10 mouse cellular contexts compared by ENCODE assay signal in the genomic region with DNA sequence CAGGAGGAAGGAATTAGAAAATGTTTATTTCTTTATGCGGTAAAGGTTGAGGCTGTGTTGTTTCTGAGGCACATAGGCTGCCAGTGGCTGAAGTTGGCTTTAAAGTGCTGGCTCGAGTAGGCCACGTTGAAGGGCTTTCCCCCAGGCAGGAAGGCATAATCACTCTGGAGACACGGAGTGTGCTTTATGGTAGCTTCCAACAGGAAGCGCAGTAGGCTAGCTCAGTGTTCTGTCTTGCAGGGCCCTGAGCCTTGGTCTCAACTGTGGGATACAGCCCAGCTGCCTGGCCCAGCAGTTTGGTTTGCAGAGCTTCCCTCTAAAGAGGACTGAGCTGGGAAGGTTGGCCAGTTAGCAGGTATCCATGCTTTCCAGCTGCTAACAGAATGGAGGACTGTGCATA. TPM values are rescaled to one million over a fixed set of nuclear protein-coding genes. Genes with fewer than 3 reads are reported as not detected.
DNase-seq lines count a peak whose midpoint lies in the region; ATAC-seq and TF ChIP-seq lines count a peak whose summit lies in the region.
"Had no signal": no experiment of that assay in that cellular context is flagged by ENCODE, and none has a peak within 500 bp of the region (broad histone marks: within the 10 kb centered on the region; RNA-seq: fewer than 3 reads in every experiment).

No protein-coding gene starts in this region.

- H3K9me3 ChIP-seq in lung, embryonic 14.5 days (ENCODE audit: low read depth, low read length): no peaks in the 10 kb centered on the region
- H3K9me3 ChIP-seq in embryonic facial prominence, embryonic 15.5 days (replicated peaks): no peaks in the 10 kb centered on the region
- H3K9me3 ChIP-seq in hindbrain, embryonic 14.5 days (ENCODE audit: control insufficient read depth, low read length): no peaks in the 10 kb centered on the region
- H3K9me3 ChIP-seq: G1E had no signal

- peak overlapping the region; percentile 85 for H3K27ac ChIP-seq in lung, embryonic 14.5 days (ENCODE audit: low read depth)
- H3K27ac ChIP-seq in embryonic facial prominence, embryonic 15.5 days (replicated peaks): peak overlapping the region; percentile 84
- H3K27ac ChIP-seq in hindbrain, embryonic 14.5 days: peak overlapping the region; percentile 82

- no peak overlapping the region for H3K4me3 ChIP-seq in lung, embryonic 14.5 days (ENCODE audit: low read depth, low read length)
- H3K4me3 ChIP-seq in embryonic facial prominence, embryonic 15.5 days (replicated peaks): no peak overlapping the region
- H3K4me3 ChIP-seq in hindbrain, embryonic 14.5 days (replicated peaks; ENCODE audit: low read length): no peak overlapping the region
- H3K4me3 ChIP-seq in myocyte: no peak overlapping the region

- 47% methylated on average over 5 of the region's 5 CpGs for WGBS in lung, embryonic 14.5 days
- 40% methylated on average over 5 of the region's 5 CpGs for WGBS in embryonic facial prominence, embryonic 15.5 days
- 66% methylated on average over 5 of the region's 5 CpGs for WGBS in hindbrain, embryonic 14.5 days

- H3K4me1 ChIP-seq in lung, embryonic 14.5 days (ENCODE audit: insufficient read depth): peaks cover 9% of the 10 kb centered on the region; the same call in 1 of the 2 replicates
- peaks cover 40% of the 10 kb centered on the region for H3K4me1 ChIP-seq in embryonic facial prominence, embryonic 15.5 days
- peaks cover 29% of the 10 kb centered on the region for H3K4me1 ChIP-seq in hindbrain, embryonic 14.5 days (replicated peaks; ENCODE audit: control insufficient read depth, insufficient read depth, low read length)

- H3K4me2 ChIP-seq in lung, embryonic 14.5 days: 0 out of 2 replicates have a peak overlapping the region, but pooled peaks have one; percentile 27
- no peak overlapping the region for H3K4me2 ChIP-seq in embryonic facial prominence, embryonic 15.5 days (replicated peaks)
- H3K4me2 ChIP-seq in hindbrain, embryonic 14.5 days (replicated peaks): peak overlapping the region; percentile 18; the same call in 1 of the 2 replicates
- H3K4me2 ChIP-seq in myocyte (ENCODE audit: low read depth): peak overlapping the region; percentile 41

- H3K27me3 ChIP-seq in lung, embryonic 14.5 days (ENCODE audit: insufficient read depth, low read length): no peaks in the 10 kb centered on the region
- no peaks in the 10 kb centered on the region for H3K27me3 ChIP-seq in embryonic facial prominence, embryonic 15.5 days
- H3K27me3 ChIP-seq in hindbrain, embryonic 14.5 days (ENCODE audit: control insufficient read depth, insufficient read depth, low read length): no peaks in the 10 kb centered on the region
- no peaks in the 10 kb centered on the region for H3K27me3 ChIP-seq in myocyte (ENCODE audit: control insufficient read depth, insufficient read depth, insufficient read length)

- intact Hi-C loops in left cerebral cortex, postnatal 4 days (cut with DNase I): loop anchor here (5.0 kb wide), 1 partner anchor 41 kb away; no protein-coding TSS in a partner anchor

- ATAC-seq in lung, embryonic 14.5 days (ENCODE audit: insufficient read depth): no peak
- no peak for ATAC-seq in embryonic facial prominence, embryonic 15.5 days (ENCODE audit: insufficient number of reproducible peaks, low FRiP score, low TSS enrichment, low read depth)
- ATAC-seq in hindbrain, embryonic 14.5 days (ENCODE audit: low FRiP score): no peak
- no peak for ATAC-seq in granulocyte monocyte progenitor cell, adult 5-6 weeks (replicated peaks; ENCODE audit: poor library complexity, severe bottlenecking)

- peaks cover 48% of the 10 kb centered on the region for H3K79me2 ChIP-seq in myocyte (ENCODE audit: control insufficient read depth, insufficient read depth)

- H3ac ChIP-seq in myocyte (ENCODE audit: control insufficient read depth, insufficient read length): no peak overlapping the region

- peak; percentile 11 for DNase-seq in lung, embryonic 14.5 days
- DNase-seq in lung, postnatal 10 days: no peak
- DNase-seq in hindbrain, embryonic 14.5 days (ENCODE audit: low spot score): no peak
- DNase-seq in left cerebral cortex, postnatal 4 days: no peak
- DNase-seq in layer of hippocampus, postnatal 14 days (ENCODE audit: low spot score in 2 of 2): no peak

- no peak for TF ChIP-seq CTCF in lung, embryonic 14.5 days (IDR thresholded peaks at IDR 0.05; ENCODE audit: low read depth)

- peaks cover 27% of the 10 kb centered on the region; the same call in 1 of the 2 replicates for H3K36me3 ChIP-seq in lung, embryonic 14.5 days (ENCODE audit: insufficient read depth)
- H3K36me3 ChIP-seq in embryonic facial prominence, embryonic 15.5 days: peaks cover 28% of the 10 kb centered on the region
- peaks cover 26% of the 10 kb centered on the region for H3K36me3 ChIP-seq in hindbrain, embryonic 14.5 days (replicated peaks; ENCODE audit: control insufficient read depth, insufficient read depth)
- peaks cover 15% of the 10 kb centered on the region for H3K36me3 ChIP-seq in myocyte (ENCODE audit: control insufficient read depth, insufficient read depth)

- H3K9ac ChIP-seq in lung, embryonic 14.5 days: 0 out of 2 replicates have a peak overlapping the region, but pooled peaks have one; percentile 25
- no peak overlapping the region for H3K9ac ChIP-seq in embryonic facial prominence, embryonic 15.5 days
- 0 out of 2 replicates have a peak overlapping the region, but pooled peaks have one; percentile 3 for H3K9ac ChIP-seq in hindbrain, embryonic 14.5 days

- no peak for TF ChIP-seq POLR2A in myocyte (IDR thresholded peaks at IDR 0.05; ENCODE audit: insufficient read length, low read depth)

TF ChIP-seq in myocyte, 11 proteins besides CTCF, POLR2A, EP300 and RAD21:
- no peak for TF ChIP-seq REST (IDR thresholded peaks at IDR 0.05; ENCODE audit: insufficient read depth, insufficient read length)
- no peak for TF ChIP-seq TCF3 (IDR thresholded peaks at IDR 0.05; ENCODE audit: insufficient read length, low read depth)
- TF ChIP-seq SRF (IDR thresholded peaks at IDR 0.05; ENCODE audit: control insufficient read depth, insufficient read length, low read depth): no peak
- no peak for TF ChIP-seq MYOG (IDR thresholded peaks at IDR 0.05; ENCODE audit: control insufficient read depth in 1 of 3, insufficient read depth in 1 of 3, insufficient read length in 2 of 3, low read depth in 2 of 3)
- no peak for TF ChIP-seq E2F4 (IDR thresholded peaks at IDR 0.05; ENCODE audit: insufficient read depth)

RNA-seq across cellular contexts. Expression of a gene that starts 14.4 kb away (rescaled TPM):
- polyA plus RNA-seq in lung, embryonic 14.5 days (2014; fragmentation: Nextera tagmentation; extraction: Ambion mirVana): 37.0 and 37.5 TPM in 2 replicates
- 24.9 and 31.7 TPM in 2 replicates for polyA plus RNA-seq in embryonic facial prominence, embryonic 15.5 days (2015; fragmentation: Nextera tagmentation; extraction: Ambion mirVana)
- polyA plus RNA-seq in hindbrain, embryonic 14.5 days (2014; fragmentation: Nextera tagmentation; extraction: Ambion mirVana): 30.5 and 32.3 TPM in 2 replicates
- polyA plus RNA-seq in myocyte (2012; fragmentation: generic; extraction: Trizol): 16.0 TPM
- 4.6 and 8.7 TPM in 2 replicates for total RNA-seq in granulocyte monocyte progenitor cell, adult 5-6 weeks (2014; fragmentation: Nextera tagmentation)
- total RNA-seq in granulocyte monocyte progenitor cell, adult 5-6 weeks (2017): 12.9 and 14.8 TPM in 2 replicates
- total RNA-seq in left cerebral cortex, postnatal 4 days (2021): 10 to 100 TPM; 28.3 to 31.7 TPM
- 10 to 100 TPM; 26.2 to 27.3 TPM for total RNA-seq in layer of hippocampus, postnatal 14 days (2021)

RNA-seq across cellular contexts. Expression of a gene that starts 26.2 kb away (rescaled TPM):
- 2.4 and 3.3 TPM in 2 replicates for polyA plus RNA-seq in lung, embryonic 14.5 days (2014; fragmentation: Nextera tagmentation; extraction: Ambion mirVana)
- polyA plus RNA-seq in embryonic facial prominence, embryonic 15.5 days (2015; fragmentation: Nextera tagmentation; extraction: Ambion mirVana): 6.2 and 18.2 TPM in 2 replicates
- 0.89 and 1.4 TPM in 2 replicates for polyA plus RNA-seq in hindbrain, embryonic 14.5 days (2014; fragmentation: Nextera tagmentation; extraction: Ambion mirVana)
- polyA plus RNA-seq in myocyte (2012; fragmentation: generic; extraction: Trizol): not detected
- total RNA-seq in granulocyte monocyte progenitor cell, adult 5-6 weeks (2014; fragmentation: Nextera tagmentation): not detected in 2 replicates
- total RNA-seq in granulocyte monocyte progenitor cell, adult 5-6 weeks (2017): not detected in 2 replicates
- under 1 TPM in 1 of 2 experiments, not detected in 1; 0.48 TPM for total RNA-seq in left cerebral cortex, postnatal 4 days (2021)
- not detected for total RNA-seq in layer of hippocampus, postnatal 14 days (2021)
- total RNA-seq: G1E had no signal
- polyA plus RNA-seq: G1E; liver, embryonic 16.5 days had no signal

RNA-seq across cellular contexts. Expression of a gene that starts 54.8 kb away (rescaled TPM):
- 11.6 and 13.5 TPM in 2 replicates for polyA plus RNA-seq in lung, embryonic 14.5 days (2014; fragmentation: Nextera tagmentation; extraction: Ambion mirVana)
- polyA plus RNA-seq in embryonic facial prominence, embryonic 15.5 days (2015; fragmentation: Nextera tagmentation; extraction: Ambion mirVana): 9.1 and 9.8 TPM in 2 replicates
- polyA plus RNA-seq in hindbrain, embryonic 14.5 days (2014; fragmentation: Nextera tagmentation; extraction: Ambion mirVana): 19.2 and 27.8 TPM in 2 replicates
- polyA plus RNA-seq in myocyte (2012; fragmentation: generic; extraction: Trizol): 44.0 TPM
- total RNA-seq in granulocyte monocyte progenitor cell, adult 5-6 weeks (2014; fragmentation: Nextera tagmentation): 14.1 and 20.8 TPM in 2 replicates
- 12.2 and 14.2 TPM in 2 replicates for total RNA-seq in granulocyte monocyte progenitor cell, adult 5-6 weeks (2017)
- total RNA-seq in left cerebral cortex, postnatal 4 days (2021): 100 to 1,000 TPM; 134 to 161 TPM
- total RNA-seq in layer of hippocampus, postnatal 14 days (2021): 100 to 1,000 TPM; 114 TPM
